In genomic region chr1:179474776-179475175, GRCm38 (mm10) we compare ENCODE assay signal across 26 mouse cellular contexts. TPM values are rescaled to one million over a fixed set of nuclear protein-coding genes. Genes with fewer than 3 reads are reported as not detected.
DNase-seq lines count a peak whose midpoint lies in the region; ATAC-seq and TF ChIP-seq lines count a peak whose summit lies in the region.
"Had no signal": no experiment of that assay in that cellular context is flagged by ENCODE, and none has a peak within 500 bp of the region (broad histone marks: within the 10 kb centered on the region; RNA-seq: fewer than 3 reads in every experiment).

No protein-coding gene starts in this region.

- DNase-seq in embryo, embryonic 9.5 days (ENCODE audit: extremely low spot score) = peak; percentile 25
- no peak for DNase-seq in embryo, embryonic 11 days
- DNase-seq in heart, postnatal 0 days (ENCODE audit: low spot score) = no peak
- DNase-seq in heart, postnatal 36 days = no peak
- no peak for DNase-seq in embryonic facial prominence, embryonic 10.5 days (ENCODE audit: low spot score)
- DNase-seq in testis, postnatal 14 days (ENCODE audit: low spot score) = no peak
- DNase-seq in adrenal gland, postnatal 25 days = no peak
- DNase-seq: adrenal gland, adult 8-10 months; cerebellum, adult 8-10 months; cerebellum, postnatal 25 days; forebrain, postnatal 0 days; gastrocnemius, postnatal 14 days; kidney, adult 18-20 months; thymus, adult 2 months; thymus, postnatal 36 days had no signal

- H3K27ac ChIP-seq in heart, postnatal 0 days (ENCODE audit: low read depth) = no peak overlapping the region
- H3K27ac ChIP-seq in embryonic facial prominence, embryonic 10.5 days (replicated peaks) = peak overlapping the region; percentile 59; the same call in 1 of the 2 replicates
- H3K27ac ChIP-seq in embryonic facial prominence, embryonic 15.5 days (replicated peaks) = 0 out of 2 replicates have a peak overlapping the region, but pooled peaks have one; percentile 55
- H3K27ac ChIP-seq: hindbrain, embryonic 10.5 days; hindbrain, embryonic 15.5 days; limb, embryonic 13.5 days; lung, embryonic 15.5 days; stomach, postnatal 0 days had no signal

- no peaks in the 10 kb centered on the region for H3K27me3 ChIP-seq in heart, postnatal 0 days (ENCODE audit: control insufficient read depth, insufficient read depth, low read length)
- H3K27me3 ChIP-seq in embryonic facial prominence, embryonic 10.5 days (replicated peaks; ENCODE audit: low read depth, poor library complexity, severe bottlenecking) = no peaks in the 10 kb centered on the region
- no peaks in the 10 kb centered on the region; the same call in 1 of the 2 replicates for H3K27me3 ChIP-seq in embryonic facial prominence, embryonic 15.5 days
- H3K27me3 ChIP-seq: hindbrain, embryonic 15.5 days; lung, embryonic 15.5 days had no signal

- TF ChIP-seq EP300 in heart, postnatal 0 days (IDR thresholded peaks at IDR 0.05; ENCODE audit: low read depth) = no peak

- 0 out of 2 replicates have a peak, but pooled peaks cover 2% of the 10 kb centered on the region for H3K9me3 ChIP-seq in heart, postnatal 0 days (replicated peaks; ENCODE audit: control insufficient read depth, low read length)
- H3K9me3 ChIP-seq in embryonic facial prominence, embryonic 10.5 days = peaks cover 8% of the 10 kb centered on the region
- peaks cover 4% of the 10 kb centered on the region; the same call in 1 of the 2 replicates for H3K9me3 ChIP-seq in embryonic facial prominence, embryonic 15.5 days (replicated peaks)
- H3K9me3 ChIP-seq: G1E had no signal

- no peaks in the 10 kb centered on the region for H3K36me3 ChIP-seq in heart, postnatal 0 days (replicated peaks; ENCODE audit: control insufficient read depth, insufficient read depth, low read length)
- H3K36me3 ChIP-seq in embryonic facial prominence, embryonic 10.5 days (replicated peaks) = peaks cover 22% of the 10 kb centered on the region
- peaks cover 4% of the 10 kb centered on the region; the same call in 1 of the 2 replicates for H3K36me3 ChIP-seq in embryonic facial prominence, embryonic 15.5 days
- H3K36me3 ChIP-seq: lung, embryonic 15.5 days had no signal

- WGBS in heart, postnatal 0 days = 56% methylated on average over 8 of the region's 8 CpGs
- WGBS in embryonic facial prominence, embryonic 10.5 days = 84% methylated on average over 8 of the region's 8 CpGs
- 65% methylated on average over 8 of the region's 8 CpGs for WGBS in embryonic facial prominence, embryonic 15.5 days

- ATAC-seq in heart, postnatal 0 days (ENCODE audit: insufficient read depth, low read depth) = peak; percentile 13; the same call in 1 of the 2 replicates
- no peak for ATAC-seq in embryonic facial prominence, embryonic 15.5 days (ENCODE audit: insufficient number of reproducible peaks, low FRiP score, low TSS enrichment, low read depth)
- ATAC-seq: forebrain, postnatal 0 days; midbrain, embryonic 16.5 days had no signal

- no peak overlapping the region for H3K4me3 ChIP-seq in heart, postnatal 0 days (ENCODE audit: low read depth, low read length)
- H3K4me3 ChIP-seq in embryonic facial prominence, embryonic 10.5 days = no peak overlapping the region
- H3K4me3 ChIP-seq in embryonic facial prominence, embryonic 15.5 days (replicated peaks) = no peak overlapping the region
- H3K4me3 ChIP-seq: erythroblast, embryonic 14.5 days; hindbrain, embryonic 10.5 days; hindbrain, embryonic 15.5 days; limb, embryonic 13.5 days; lung, embryonic 15.5 days had no signal

- H3K4me2 ChIP-seq in heart, postnatal 0 days (ENCODE audit: low read depth, low read length) = no peak overlapping the region
- H3K4me2 ChIP-seq in embryonic facial prominence, embryonic 15.5 days (replicated peaks) = no peak overlapping the region
- H3K4me2 ChIP-seq: hindbrain, embryonic 15.5 days; limb, embryonic 13.5 days; liver, embryonic 11.5 days; lung, embryonic 15.5 days; midbrain, embryonic 11.5 days had no signal

- intact Hi-C loops in heart, postnatal 36 days (cut with DNase I) = loop anchor here (5.0 kb wide), 1 partner anchor 332 kb away; no protein-coding TSS in a partner anchor

- TF ChIP-seq CTCF in heart, postnatal 0 days (IDR thresholded peaks at IDR 0.05; ENCODE audit: low read depth) = no peak

- H3K9ac ChIP-seq in heart, postnatal 0 days (replicated peaks; ENCODE audit: low read depth, low read length) = no peak overlapping the region
- no peak overlapping the region for H3K9ac ChIP-seq in embryonic facial prominence, embryonic 15.5 days
- H3K9ac ChIP-seq: forebrain, postnatal 0 days; hindbrain, embryonic 15.5 days; limb, embryonic 13.5 days; lung, embryonic 15.5 days had no signal

- no peaks in the 10 kb centered on the region; the same call in 1 of the 2 replicates for H3K4me1 ChIP-seq in heart, postnatal 0 days (ENCODE audit: control insufficient read depth, insufficient read depth)
- peaks cover 14% of the 10 kb centered on the region for H3K4me1 ChIP-seq in embryonic facial prominence, embryonic 10.5 days
- peaks cover 17% of the 10 kb centered on the region for H3K4me1 ChIP-seq in embryonic facial prominence, embryonic 15.5 days
- H3K4me1 ChIP-seq: hindbrain, embryonic 15.5 days; lung, embryonic 15.5 days had no signal

RNA-seq across cellular contexts. Expression of gene Smyd3, which starts 43.1 kb away (rescaled TPM):
- 6.2 and 11.6 TPM in 2 replicates for total RNA-seq in heart, postnatal 0 days (2014; rRNA removed; ENCODE audit: low replicate concordance)
- polyA plus RNA-seq in heart, postnatal 0 days (2015; fragmentation: Nextera tagmentation; extraction: Ambion mirVana) = 6.4 and 7.0 TPM in 2 replicates
- total RNA-seq in heart, postnatal 36 days (2021) = 1 to 10 TPM; 6.9 to 7.2 TPM
- polyA plus RNA-seq in embryonic facial prominence, embryonic 10.5 days (2016; fragmentation: Nextera tagmentation; extraction: Ambion mirVana) = 20.7 and 21.5 TPM in 2 replicates
- 20.0 and 22.0 TPM in 2 replicates for polyA plus RNA-seq in embryonic facial prominence, embryonic 15.5 days (2015; fragmentation: Nextera tagmentation; extraction: Ambion mirVana)
- total RNA-seq in adrenal gland, postnatal 25 days (2021) = 5.4 and 9.6 TPM in 2 replicates
